Mouse (Mus musculus) stomach, embryonic 14.5 days (tissue): ENCODE measurements around the gene Mmd. TPM values are rescaled to one million over a fixed set of nuclear protein-coding genes. Genes with fewer than 3 reads are reported as not detected.

Source experiments
- ATAC-seq: fragments of 200-750 bp; cut with Nextera tagmentation; 2 replicates; pipeline ENCODE4 v1.8.0; 2017; ENCODE audit warnings: low read depth, moderate TSS enrichment; ENCODE audit not compliant: insufficient number of reproducible peaks, insufficient read depth, low FRiP score
- H3K27ac ChIP-seq: fragments of 300-500 bp; sonication (generic); 2 replicates; pipeline ENCODE4 v1.5.1; 2014; ENCODE audit warnings: mild to moderate bottlenecking, low read length, moderate library complexity, mixed read lengths
- H3K27me3 ChIP-seq: fragments of 300-500 bp; sonication (generic); 2 replicates; pipeline ENCODE4 v1.6.1; 2014; ENCODE audit warnings: low read length, control low read depth, mixed read lengths; ENCODE audit not compliant: control insufficient read depth, insufficient read depth
- H3K36me3 ChIP-seq: fragments of 300-500 bp; sonication (generic); 2 replicates; pipeline ENCODE4 v1.6.1; 2014; ENCODE audit warnings: mild to moderate bottlenecking, control low read depth, low read length, moderate library complexity, mixed read lengths; ENCODE audit not compliant: control insufficient read depth, insufficient read depth
- H3K4me1 ChIP-seq: fragments of 300-500 bp; sonication (generic); 2 replicates; pipeline ENCODE4 v1.6.1; 2014; ENCODE audit warnings: low read length, control low read depth, mixed read lengths; ENCODE audit not compliant: control insufficient read depth, insufficient read depth
- H3K4me2 ChIP-seq: fragments of 300-500 bp; sonication (generic); replicated peaks from 2 replicates; pipeline ENCODE4 v1.6.1; 2014; ENCODE audit warnings: low read depth, low read length, control low read depth
- H3K4me3 ChIP-seq: fragments of 300-500 bp; sonication (generic); 2 replicates; pipeline ENCODE4 v1.5.1; 2014; ENCODE audit warnings: low read depth, low read length, control low read depth
- H3K9ac ChIP-seq: fragments of 300-500 bp; sonication (generic); replicated peaks from 2 replicates; pipeline ENCODE4 v1.6.1; 2014; ENCODE audit warnings: low read depth, mild to moderate bottlenecking, control low read depth, low read length, moderate library complexity, mixed read lengths
- H3K9me3 ChIP-seq: fragments of 300-500 bp; sonication (generic); 2 replicates; pipeline ENCODE4 v1.6.1; 2016; ENCODE audit warnings: low read depth, low read length, control low read depth; ENCODE audit not compliant: control insufficient read depth
- WGBS: fragments of 180-500 bp; shearing (Covaris S2); extraction: QIAGEN DNeasy Blood & Tissue Kit; methylation state at CpG from one replicate; pipeline ENCODE4 v1.1.7; 2014; 5-methylcytosine and 5-hydroxymethylcytosine counted together
- polyA plus RNA-seq: library from polyadenylated mRNA; unstranded; fragments of >200 nt; fragmentation: Nextera tagmentation; extraction: Ambion mirVana; gene quantifications from 2 replicates; pipeline ENCODE4 v1.2.1, GENCODE M21; 2014

Gene Mmd
- polyA plus RNA-seq, 1 experiment from 2014 or later = 34.3 TPM

GRCm38 (mm10) chr11:90291156-90291555, 41.9 kb downstream of the Mmd start:
- WGBS = 64% methylated on average over 4 of the region's 4 CpGs
- Histone ChIP-seq H3K9me3 (no peaks in the 10 kb centered on the region), H3K4me1 (no peaks in the 10 kb centered on the region), H3K36me3 (no peaks in the 10 kb centered on the region), H3K9ac (no peak overlapping the region), H3K27me3 (no peaks in the 10 kb centered on the region), H3K4me2 (no peak overlapping the region), H3K27ac (no peak overlapping the region), H3K4me3 (no peak overlapping the region)
- ATAC-seq = no peak

DNA sequence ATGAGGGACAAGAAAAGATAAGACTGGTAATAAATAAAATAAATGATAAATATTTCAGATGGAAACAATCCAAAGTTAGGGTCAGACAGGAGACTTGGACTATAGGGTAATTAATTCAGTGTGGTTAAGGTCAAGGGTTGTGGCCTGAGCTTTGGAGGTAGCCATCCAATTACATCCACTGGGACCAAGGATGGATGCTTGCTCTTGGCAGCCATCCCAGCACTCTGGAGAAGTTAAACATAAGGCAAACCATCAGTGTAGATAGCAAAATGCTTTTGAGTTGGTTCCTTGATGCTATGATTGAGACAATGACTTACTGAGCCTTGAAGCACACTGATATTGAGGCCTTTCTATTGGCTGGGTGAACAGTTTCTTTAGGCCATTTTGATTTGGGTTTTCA, 43.5 kb downstream of the Mmd start:
- no peak overlapping the region for H3K4me3 ChIP-seq
- H3K9ac ChIP-seq = no peak overlapping the region
- no peak for ATAC-seq
- H3K4me1 ChIP-seq = no peaks in the 10 kb centered on the region
- H3K9me3 ChIP-seq = no peaks in the 10 kb centered on the region
- no peaks in the 10 kb centered on the region for H3K36me3 ChIP-seq
- no peaks in the 10 kb centered on the region for H3K27me3 ChIP-seq
- H3K27ac ChIP-seq = no peak overlapping the region
- H3K4me2 ChIP-seq = no peak overlapping the region

- WGBS = 85% methylated on average over 2 of the region's 2 CpGs
- H3K36me3 ChIP-seq = no peaks in the 10 kb centered on the region
- H3K27ac ChIP-seq = no peak overlapping the region
- no peak overlapping the region for H3K4me3 ChIP-seq
- H3K4me1 ChIP-seq = no peaks in the 10 kb centered on the region
- no peak overlapping the region for H3K9ac ChIP-seq
- no peak for ATAC-seq
- no peaks in the 10 kb centered on the region for H3K27me3 ChIP-seq
- no peak overlapping the region for H3K4me2 ChIP-seq
- H3K9me3 ChIP-seq = no peaks in the 10 kb centered on the region
Observed at GRCm38 (mm10) chr11:90294622-90295021, 45.4 kb downstream of the Mmd start.

DNA sequence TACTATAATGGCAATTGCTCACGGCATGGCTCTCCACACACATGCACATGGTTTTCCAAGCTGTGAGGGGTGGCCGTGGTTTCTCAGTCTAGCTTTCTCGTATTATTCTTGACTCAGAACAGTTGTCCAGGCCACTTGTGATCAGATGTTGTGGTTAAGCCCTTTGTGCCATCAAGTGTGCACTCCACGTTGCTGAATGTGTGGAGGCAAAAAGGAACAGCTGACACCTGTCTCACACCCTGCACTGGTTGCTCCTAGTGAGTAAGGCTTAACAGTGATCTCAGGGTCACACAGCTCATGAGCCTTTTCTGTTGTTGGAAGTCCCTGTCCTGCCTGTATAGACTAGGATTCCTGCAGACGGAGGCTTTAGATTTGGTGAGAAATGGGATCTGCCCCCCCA, 56.8 kb downstream of the Mmd start:
- Histone ChIP-seq H3K36me3 (no peaks in the 10 kb centered on the region), H3K9me3 (no peaks in the 10 kb centered on the region), H3K9ac (no peak overlapping the region), H3K27me3 (no peaks in the 10 kb centered on the region), H3K27ac (no peak overlapping the region), H3K4me1 (no peaks in the 10 kb centered on the region), H3K4me2 (no peak overlapping the region), H3K4me3 (no peak overlapping the region)
- WGBS = 86% methylated on average over 5 of the region's 5 CpGs
- no peak for ATAC-seq

GRCm38 (mm10) chr11:90306993-90307392, 57.7 kb downstream of the Mmd start:
- no peak for ATAC-seq

DNA sequence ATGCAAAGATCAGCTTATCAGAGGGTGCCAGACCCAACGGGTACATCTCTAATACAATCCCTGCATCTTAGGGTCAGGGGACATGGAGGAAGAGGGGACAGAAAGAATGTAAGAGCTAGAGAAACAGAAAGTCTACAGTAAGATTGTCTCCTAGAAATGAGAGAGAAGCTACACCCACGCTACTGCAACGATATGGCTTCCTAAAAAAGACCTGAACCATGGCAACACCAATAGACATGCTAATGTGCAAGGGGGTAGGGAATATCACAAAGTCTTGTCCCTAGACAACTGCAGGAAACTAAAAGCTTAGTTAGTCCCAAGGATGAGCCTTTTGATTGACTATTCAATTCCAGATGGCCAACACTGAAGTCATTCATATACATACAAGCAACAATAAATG, 65.3 kb downstream of the Mmd start:
- WGBS = 88% methylated on average over 3 of the region's 3 CpGs
- H3K27ac ChIP-seq = no peak overlapping the region

More at GRCm38 (mm10) chr11:90306993-90307392, 57.7 kb downstream of the Mmd start:
- 53% methylated on average over 6 of the region's 6 CpGs for WGBS
- Histone ChIP-seq H3K9ac (no peak overlapping the region), H3K9me3 (no peaks in the 10 kb centered on the region), H3K27me3 (no peaks in the 10 kb centered on the region), H3K27ac (no peak overlapping the region), H3K4me2 (no peak overlapping the region), H3K36me3 (no peaks in the 10 kb centered on the region), H3K4me1 (no peaks in the 10 kb centered on the region), H3K4me3 (no peak overlapping the region)

DNA sequence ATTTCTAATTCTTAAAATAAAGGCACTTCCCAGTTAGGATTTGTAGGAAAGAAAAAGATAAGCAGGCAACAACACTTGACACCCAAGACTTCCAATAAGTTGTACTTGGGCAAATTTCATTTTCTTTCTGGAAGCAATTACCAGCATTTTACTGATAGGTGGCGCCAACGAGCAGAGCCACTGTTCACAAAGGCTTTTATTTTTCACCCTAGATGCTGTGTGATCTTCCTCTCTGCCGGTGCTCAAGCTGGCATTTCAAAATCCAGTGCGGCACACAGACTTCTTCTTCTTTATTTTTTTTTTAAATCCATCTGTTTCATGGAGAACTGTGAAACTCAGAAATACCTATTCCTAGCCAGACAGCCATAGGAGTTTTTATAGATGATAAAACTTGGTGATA, 68.2 kb downstream of the Mmd start:
- Histone ChIP-seq H3K36me3 (no peaks in the 10 kb centered on the region), H3K27me3 (no peaks in the 10 kb centered on the region), H3K9me3 (no peaks in the 10 kb centered on the region), H3K4me2 (no peak overlapping the region), H3K4me3 (no peak overlapping the region), H3K9ac (no peak overlapping the region), H3K27ac (no peak overlapping the region), H3K4me1 (0 out of 2 replicates have a peak, but pooled peaks cover 2% of the 10 kb centered on the region)
- WGBS = 22% methylated on average over 4 of the region's 4 CpGs
- no peak for ATAC-seq

More for the DNA sequence above, 65.3 kb downstream of the Mmd start:
- Histone ChIP-seq H3K36me3 (no peaks in the 10 kb centered on the region), H3K4me3 (no peak overlapping the region), H3K4me1 (no peaks in the 10 kb centered on the region), H3K27me3 (no peaks in the 10 kb centered on the region), H3K4me2 (no peak overlapping the region), H3K9ac (no peak overlapping the region), H3K9me3 (no peaks in the 10 kb centered on the region)
- no peak for ATAC-seq

GRCm38 (mm10) chr11:90320922-90321321, 71.7 kb downstream of the Mmd start:
- Histone ChIP-seq H3K4me2 (no peak overlapping the region), H3K4me1 (0 out of 2 replicates have a peak, but pooled peaks cover 2% of the 10 kb centered on the region), H3K27ac (no peak overlapping the region), H3K9me3 (no peaks in the 10 kb centered on the region), H3K4me3 (no peak overlapping the region), H3K36me3 (no peaks in the 10 kb centered on the region), H3K9ac (no peak overlapping the region), H3K27me3 (no peaks in the 10 kb centered on the region)
- 61% methylated on average over 7 of the region's 7 CpGs for WGBS
- ATAC-seq = no peak

DNA sequence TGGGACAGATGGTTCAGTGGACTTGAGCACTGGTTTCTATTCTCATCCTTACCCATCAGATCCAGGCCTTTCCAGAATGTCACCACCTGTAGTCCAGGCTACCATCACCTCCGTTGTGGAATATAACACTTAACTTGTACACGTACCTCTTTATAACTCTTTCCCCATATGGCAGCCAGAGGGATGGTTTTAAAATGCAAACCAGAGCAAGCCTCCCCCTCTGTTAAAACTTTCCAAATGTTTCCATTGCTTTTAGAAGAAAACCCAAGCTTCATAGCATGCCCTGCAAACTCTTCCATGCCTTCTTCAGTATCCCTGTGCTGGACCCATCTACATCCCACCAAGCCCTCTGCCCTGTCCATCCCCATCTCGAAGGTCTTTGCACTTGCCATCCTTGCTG, 75.3 kb downstream of the Mmd start:
- H3K4me1 ChIP-seq = 0 out of 2 replicates have a peak, but pooled peaks cover 2% of the 10 kb centered on the region
- no peak overlapping the region for H3K27ac ChIP-seq
- no peak overlapping the region for H3K9ac ChIP-seq
- no peak overlapping the region for H3K4me2 ChIP-seq
- ATAC-seq = no peak
- WGBS = 83% methylated on average over 3 of the region's 3 CpGs
- H3K27me3 ChIP-seq = no peaks in the 10 kb centered on the region
- no peak overlapping the region for H3K4me3 ChIP-seq
- H3K36me3 ChIP-seq = no peaks in the 10 kb centered on the region
- no peaks in the 10 kb centered on the region for H3K9me3 ChIP-seq
